Mouse (Mus musculus): ENCODE measurements at regions not wholly inside any gene's neighbourhood (a gene's known extent, or its start where the extent isn't known, plus 50 kb on each side); places are given as distances from the start of the nearest gene placed in this dataset.
"Not testable (repeated sequence)": the region's sequence is repeated elsewhere in the genome, so short reads cannot be mapped to it uniquely, and the experiment has no call there.

DNA sequence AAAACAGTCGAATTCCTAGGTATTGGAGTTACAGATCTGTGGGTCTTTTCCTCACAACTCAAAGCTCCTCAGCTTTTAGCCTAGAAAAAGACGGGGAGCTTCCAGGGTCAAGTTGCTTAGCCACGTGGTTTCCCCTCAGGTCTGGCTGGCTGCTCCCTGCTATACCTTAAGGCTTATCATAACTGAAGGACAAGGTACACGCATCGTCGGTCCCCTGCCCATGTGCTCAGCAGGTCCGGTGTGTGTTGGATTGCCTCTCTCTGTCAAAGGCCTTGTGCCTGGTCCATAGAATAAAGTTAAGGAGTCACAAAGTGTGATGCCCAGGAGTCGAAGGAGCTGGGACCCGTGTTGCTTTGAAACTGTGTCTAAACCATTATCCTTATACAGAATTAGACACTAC is 337.7 kb upstream of the Rgma start:
- no peaks in the 10 kb centered on the region for H3K4me1 ChIP-seq (ENCODE audit: control insufficient read depth, insufficient read depth, low read length)
- no peaks in the 10 kb centered on the region for H3K36me3 ChIP-seq (ENCODE audit: control insufficient read depth, insufficient read depth, low read length)
- no peak overlapping the region for H3K27ac ChIP-seq (ENCODE audit: low read length)
- no peak overlapping the region for H3K9ac ChIP-seq (ENCODE audit: low read depth, low read length)
- H3K4me3 ChIP-seq (ENCODE audit: low read depth, low read length), result no peak overlapping the region
- WGBS, result 92% methylated on average over 9 of the region's 9 CpGs
- no peaks in the 10 kb centered on the region for H3K27me3 ChIP-seq (ENCODE audit: control insufficient read depth, insufficient read depth, low read depth, low read length)
- H3K4me2 ChIP-seq (ENCODE audit: low read length), result no peak overlapping the region
- ATAC-seq, result no peak
- no peaks in the 10 kb centered on the region for H3K9me3 ChIP-seq (replicated peaks; ENCODE audit: control insufficient read depth, low read length, poor library complexity, severe bottlenecking)

DNA sequence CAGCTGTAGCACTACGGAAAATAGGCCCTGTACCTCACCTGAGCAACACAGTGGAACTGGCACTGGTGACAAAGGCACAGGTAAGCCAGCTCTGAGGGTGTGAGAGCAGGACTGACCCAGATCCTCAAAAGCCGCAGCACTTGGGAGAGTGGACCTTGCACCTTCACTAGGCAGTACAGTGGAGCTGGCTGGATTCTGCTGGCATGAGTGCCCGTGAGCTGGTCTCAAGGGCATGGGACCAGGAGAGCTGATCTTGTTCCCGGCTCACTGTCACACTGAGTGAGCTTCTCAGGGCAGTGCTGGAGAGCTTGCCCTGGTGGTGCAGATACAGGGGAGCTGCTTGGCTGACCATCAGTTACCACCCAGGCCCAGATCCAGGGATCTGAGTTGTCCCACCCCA is 335.4 kb upstream of the Rgma start:
- WGBS, result 87% methylated on average over 4 of the region's 4 CpGs
- H3K27me3 ChIP-seq (ENCODE audit: control insufficient read depth, insufficient read depth, low read depth, low read length), result no peaks in the 10 kb centered on the region
- H3K9me3 ChIP-seq (replicated peaks; ENCODE audit: control insufficient read depth, low read length, poor library complexity, severe bottlenecking), result peaks cover under 1% of the 10 kb centered on the region; the same call in 1 of the 2 replicates
- H3K4me3 ChIP-seq (ENCODE audit: low read depth, low read length), result no peak overlapping the region
- no peaks in the 10 kb centered on the region for H3K4me1 ChIP-seq (ENCODE audit: control insufficient read depth, insufficient read depth, low read length)
- H3K9ac ChIP-seq (ENCODE audit: low read depth, low read length), result no peak overlapping the region
- H3K36me3 ChIP-seq (ENCODE audit: control insufficient read depth, insufficient read depth, low read length), result no peaks in the 10 kb centered on the region
- H3K27ac ChIP-seq (ENCODE audit: low read length), result no peak overlapping the region
- no peak overlapping the region for H3K4me2 ChIP-seq (ENCODE audit: low read length)
- no peak for ATAC-seq

DNA sequence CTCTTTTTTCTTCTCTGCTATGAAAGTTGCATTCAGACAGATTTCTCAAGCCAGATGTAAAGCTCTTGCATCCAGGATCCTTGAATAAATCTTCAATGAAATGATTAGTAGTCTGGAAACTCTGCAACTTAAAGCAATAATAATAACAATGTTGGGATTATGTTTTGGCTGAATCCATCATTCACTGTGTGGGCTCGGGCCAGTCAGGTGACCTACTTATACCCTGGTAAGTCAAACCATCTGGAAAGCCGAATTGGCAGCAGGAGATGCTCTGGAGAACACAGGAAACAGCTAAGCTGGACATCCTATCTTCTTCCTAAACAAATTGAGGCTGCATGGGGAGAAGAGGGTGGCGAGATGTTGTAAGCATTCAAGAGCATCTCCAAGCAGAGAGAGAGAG is 331.0 kb upstream of the Rgma start:
- WGBS, result 81% methylated on average over 3 of the region's 3 CpGs
- H3K4me2 ChIP-seq (ENCODE audit: low read length), result no peak overlapping the region
- H3K9me3 ChIP-seq (replicated peaks; ENCODE audit: control insufficient read depth, low read length, poor library complexity, severe bottlenecking), result peaks cover 11% of the 10 kb centered on the region
- no peak overlapping the region for H3K27ac ChIP-seq (ENCODE audit: low read length)
- no peak for ATAC-seq
- no peaks in the 10 kb centered on the region for H3K4me1 ChIP-seq (ENCODE audit: control insufficient read depth, insufficient read depth, low read length)
- H3K9ac ChIP-seq (ENCODE audit: low read depth, low read length), result no peak overlapping the region
- H3K27me3 ChIP-seq (ENCODE audit: control insufficient read depth, insufficient read depth, low read depth, low read length), result no peaks in the 10 kb centered on the region
- no peaks in the 10 kb centered on the region for H3K36me3 ChIP-seq (ENCODE audit: control insufficient read depth, insufficient read depth, low read length)
- no peak overlapping the region for H3K4me3 ChIP-seq (ENCODE audit: low read depth, low read length)

DNA sequence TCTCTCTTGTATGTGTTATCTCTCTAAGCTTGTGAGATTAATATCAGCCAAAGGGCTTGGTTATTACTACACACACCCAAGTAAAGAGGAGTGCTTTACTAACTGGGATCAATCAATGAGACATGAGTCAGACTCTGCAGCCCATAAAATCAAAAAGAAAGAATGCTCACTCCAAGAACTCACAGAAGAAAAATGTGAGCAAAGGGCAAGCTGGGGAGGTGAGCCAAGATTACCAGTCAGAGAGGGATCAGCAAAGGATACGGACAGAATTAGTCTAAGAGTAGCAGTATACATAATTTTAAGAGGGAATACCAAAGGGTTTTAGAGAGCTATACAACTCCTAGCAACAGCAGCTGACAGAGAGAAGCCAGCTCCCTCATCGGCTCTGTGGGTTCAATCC is 319.4 kb upstream of the Rgma start:
- Histone ChIP-seq H3K27ac (ENCODE audit: low read length) (no peak overlapping the region), H3K9ac (ENCODE audit: low read depth, low read length) (no peak overlapping the region), H3K4me1 (ENCODE audit: control insufficient read depth, insufficient read depth, low read length) (no peaks in the 10 kb centered on the region), H3K4me3 (ENCODE audit: low read depth, low read length) (no peak overlapping the region), H3K27me3 (ENCODE audit: control insufficient read depth, insufficient read depth, low read depth, low read length) (no peaks in the 10 kb centered on the region), H3K9me3 (replicated peaks; ENCODE audit: control insufficient read depth, low read length, poor library complexity, severe bottlenecking) (no peaks in the 10 kb centered on the region), H3K4me2 (ENCODE audit: low read length) (no peak overlapping the region), H3K36me3 (ENCODE audit: control insufficient read depth, insufficient read depth, low read length) (no peaks in the 10 kb centered on the region)
- no peak for ATAC-seq
- 77% methylated on average over 2 of the region's 2 CpGs for WGBS

DNA sequence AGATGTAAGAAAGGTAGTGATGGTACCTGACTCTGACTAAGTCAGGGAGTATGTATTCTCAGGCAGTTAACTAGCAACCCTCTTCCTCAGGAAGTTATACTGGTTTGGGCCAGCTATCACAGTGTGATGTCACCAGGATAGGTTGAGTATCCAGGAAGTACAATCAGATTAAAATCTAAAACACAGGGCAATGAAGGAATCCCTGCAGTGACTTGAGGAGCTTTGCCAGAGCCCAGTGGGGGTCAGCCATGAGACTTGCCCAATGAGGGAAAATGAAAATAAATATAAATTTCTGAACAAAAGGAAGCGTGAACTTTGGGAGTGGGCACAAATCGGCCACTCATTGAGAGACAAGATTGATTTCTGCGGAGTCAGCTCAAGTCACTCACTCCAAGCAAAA is 311.8 kb upstream of the Rgma start:
- no peak for ATAC-seq
- Histone ChIP-seq H3K27ac (ENCODE audit: low read length) (no peak overlapping the region), H3K9me3 (replicated peaks; ENCODE audit: control insufficient read depth, low read length, poor library complexity, severe bottlenecking) (no peaks in the 10 kb centered on the region), H3K4me3 (ENCODE audit: low read depth, low read length) (no peak overlapping the region), H3K36me3 (ENCODE audit: control insufficient read depth, insufficient read depth, low read length) (no peaks in the 10 kb centered on the region), H3K4me1 (ENCODE audit: control insufficient read depth, insufficient read depth, low read length) (no peaks in the 10 kb centered on the region), H3K4me2 (ENCODE audit: low read length) (no peak overlapping the region), H3K27me3 (ENCODE audit: control insufficient read depth, insufficient read depth, low read depth, low read length) (no peaks in the 10 kb centered on the region), H3K9ac (ENCODE audit: low read depth, low read length) (no peak overlapping the region)
- WGBS, result 81% methylated on average over 3 of the region's 3 CpGs

DNA sequence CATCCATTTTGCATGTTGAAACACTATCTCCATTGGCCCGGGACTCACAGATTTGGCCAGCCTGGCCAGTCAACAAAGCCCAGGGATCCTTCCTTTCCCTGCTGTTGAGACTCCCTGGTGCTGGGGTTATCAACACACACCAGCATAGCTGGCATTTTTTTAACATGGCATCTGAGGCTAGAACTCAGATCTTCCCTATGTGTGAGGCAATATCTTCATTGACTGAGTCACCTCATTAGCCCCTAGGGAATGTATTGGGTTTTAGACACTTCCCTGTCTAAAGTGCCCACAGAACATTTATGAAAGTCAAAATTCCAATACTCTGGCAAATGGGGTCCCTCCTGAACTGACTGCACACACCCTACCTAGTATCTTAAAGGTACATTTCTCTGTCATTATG is 306.8 kb upstream of the Rgma start:
- 83% methylated on average over 1 of the region's 1 CpGs for WGBS
- H3K27ac ChIP-seq (ENCODE audit: low read length), result no peak overlapping the region
- H3K27me3 ChIP-seq (ENCODE audit: control insufficient read depth, insufficient read depth, low read depth, low read length), result no peaks in the 10 kb centered on the region
- H3K4me2 ChIP-seq (ENCODE audit: low read length), result no peak overlapping the region
- no peak overlapping the region for H3K4me3 ChIP-seq (ENCODE audit: low read depth, low read length)
- H3K36me3 ChIP-seq (ENCODE audit: control insufficient read depth, insufficient read depth, low read length), result no peaks in the 10 kb centered on the region
- no peaks in the 10 kb centered on the region for H3K4me1 ChIP-seq (ENCODE audit: control insufficient read depth, insufficient read depth, low read length)
- H3K9ac ChIP-seq (ENCODE audit: low read depth, low read length), result no peak overlapping the region
- no peak for ATAC-seq
- H3K9me3 ChIP-seq (replicated peaks; ENCODE audit: control insufficient read depth, low read length, poor library complexity, severe bottlenecking), result no peaks in the 10 kb centered on the region

DNA sequence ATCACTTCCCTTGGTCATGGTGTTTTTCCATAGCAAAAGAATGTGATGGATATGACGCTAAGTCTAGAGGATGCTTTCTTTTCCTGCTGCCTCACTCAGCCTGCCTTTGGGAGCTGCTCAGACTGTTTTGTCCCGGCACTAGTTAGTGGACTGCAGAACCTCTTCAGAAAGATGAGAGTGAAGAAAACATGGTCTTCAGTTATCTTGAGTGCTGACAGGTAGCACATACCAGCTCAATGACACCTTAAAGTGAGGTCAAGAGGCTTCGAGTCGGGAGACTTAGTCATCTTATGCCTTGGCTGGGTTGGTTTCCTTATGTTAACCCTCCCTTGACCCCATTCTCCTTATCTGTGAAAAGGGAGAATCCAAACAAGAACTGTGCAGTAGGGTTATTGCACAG is 306.0 kb upstream of the Rgma start:
- no peak for ATAC-seq
- Histone ChIP-seq H3K9ac (ENCODE audit: low read depth, low read length) (no peak overlapping the region), H3K4me3 (ENCODE audit: low read depth, low read length) (no peak overlapping the region), H3K27me3 (ENCODE audit: control insufficient read depth, insufficient read depth, low read depth, low read length) (no peaks in the 10 kb centered on the region), H3K36me3 (ENCODE audit: control insufficient read depth, insufficient read depth, low read length) (no peaks in the 10 kb centered on the region), H3K4me1 (ENCODE audit: control insufficient read depth, insufficient read depth, low read length) (no peaks in the 10 kb centered on the region), H3K9me3 (replicated peaks; ENCODE audit: control insufficient read depth, low read length, poor library complexity, severe bottlenecking) (no peaks in the 10 kb centered on the region), H3K4me2 (ENCODE audit: low read length) (no peak overlapping the region), H3K27ac (ENCODE audit: low read length) (no peak overlapping the region)
- WGBS, result 90% methylated on average over 4 of the region's 4 CpGs

DNA sequence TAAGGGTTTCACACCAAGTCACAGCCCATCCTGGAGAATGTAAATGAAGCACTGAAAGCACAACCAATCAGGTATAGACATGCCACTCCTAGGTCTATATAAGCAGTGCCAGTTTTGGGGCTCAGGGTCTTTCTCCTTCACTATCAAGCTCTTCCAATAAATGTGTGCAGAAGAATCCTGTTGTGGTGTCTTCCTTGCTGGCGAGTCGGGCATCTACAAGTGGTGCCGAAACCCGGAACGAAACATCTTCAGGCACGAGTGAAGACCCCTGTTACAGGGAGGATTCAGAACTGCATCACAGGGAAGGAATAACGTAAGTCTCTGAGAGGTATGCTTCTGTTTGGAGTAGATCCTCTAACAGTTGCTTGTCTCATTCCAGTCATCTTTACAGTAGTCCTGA is 299.9 kb upstream of the Rgma start:
- H3K4me2 ChIP-seq (ENCODE audit: low read length); H3K9me3 ChIP-seq (replicated peaks; ENCODE audit: control insufficient read depth, low read length, poor library complexity, severe bottlenecking): not testable (repeated sequence)

DNA sequence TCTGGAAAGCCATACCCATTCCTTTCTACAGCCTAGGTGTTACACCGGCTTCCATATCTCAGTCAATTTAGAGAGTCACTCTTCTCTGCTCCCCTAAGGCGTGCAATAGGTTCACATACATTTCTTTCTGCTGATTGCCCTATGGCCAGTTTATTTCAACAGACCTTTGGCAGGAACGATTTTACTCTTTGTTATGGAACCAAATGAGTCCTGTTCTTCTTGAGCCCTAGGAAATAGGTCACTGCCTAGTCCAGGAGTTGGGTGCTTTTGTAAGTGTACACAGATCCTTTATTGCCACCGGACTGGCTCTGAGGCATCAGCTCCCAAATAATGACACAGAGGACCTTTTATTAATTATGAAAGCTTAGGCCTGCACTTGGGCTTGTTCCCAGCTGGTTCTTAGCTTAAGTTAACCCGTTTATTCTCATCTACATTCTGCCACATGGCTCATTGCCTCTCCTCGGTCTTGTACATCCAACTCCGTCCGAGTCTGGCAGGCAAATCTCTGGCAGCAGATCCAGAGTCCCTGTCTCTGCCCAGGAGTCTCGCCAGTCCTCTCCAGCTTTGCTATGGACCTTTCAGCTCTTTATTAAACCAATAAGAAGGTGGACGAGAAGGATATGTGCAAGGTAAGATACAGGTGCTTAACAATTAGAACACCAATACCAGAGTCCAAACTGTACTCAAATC is 287.7 kb upstream of the Rgma start:
- Histone ChIP-seq H3K4me1 (ENCODE audit: control insufficient read depth, insufficient read depth, low read length) (no peaks in the 10 kb centered on the region), H3K4me2 (ENCODE audit: low read length) (no peak overlapping the region), H3K9ac (ENCODE audit: low read depth, low read length) (no peak overlapping the region), H3K9me3 (replicated peaks; ENCODE audit: control insufficient read depth, low read length, poor library complexity, severe bottlenecking) (no peaks in the 10 kb centered on the region), H3K27ac (ENCODE audit: low read length) (no peak overlapping the region), H3K36me3 (ENCODE audit: control insufficient read depth, insufficient read depth, low read length) (no peaks in the 10 kb centered on the region), H3K4me3 (ENCODE audit: low read depth, low read length) (no peak overlapping the region), H3K27me3 (ENCODE audit: control insufficient read depth, insufficient read depth, low read depth, low read length) (no peaks in the 10 kb centered on the region)
- WGBS, result 83% methylated on average over 10 of the region's 10 CpGs
- no peak for ATAC-seq

More for the DNA sequence above, 299.9 kb upstream of the Rgma start:
- ATAC-seq; H3K4me1 ChIP-seq (ENCODE audit: control insufficient read depth, insufficient read depth, low read length); H3K27me3 ChIP-seq (ENCODE audit: control insufficient read depth, insufficient read depth, low read depth, low read length); H3K9ac ChIP-seq (ENCODE audit: low read depth, low read length); H3K27ac ChIP-seq (ENCODE audit: low read length); H3K4me3 ChIP-seq (ENCODE audit: low read depth, low read length); H3K36me3 ChIP-seq (ENCODE audit: control insufficient read depth, insufficient read depth, low read length): not testable (repeated sequence)
- WGBS, result 98% methylated on average over 7 of the region's 7 CpGs
